Mouse (Mus musculus): ENCODE measurements around the gene Gm10799. TPM values are rescaled to one million over a fixed set of nuclear protein-coding genes. Genes with fewer than 3 reads are reported as not detected.

Gm10799 gene
- total and polyA plus RNA-seq, 2 experiments from 2014 or later, result not detected

GRCm38 (mm10) chr2:104038236-104038635 is 30.1 kb downstream of the Gm10799 start:
- WGBS, result 44% methylated on average over 2 of the region's 2 CpGs
- H3K36me3 ChIP-seq (ENCODE audit: insufficient read depth, low read length), result peaks cover 32% of the 10 kb centered on the region

GRCm38 (mm10) chr2:104036316-104036715 is 32.0 kb downstream of the Gm10799 start:
- Histone ChIP-seq H3K27me3 (ENCODE audit: insufficient read depth, low read length) (no peaks in the 10 kb centered on the region), H3K36me3 (ENCODE audit: insufficient read depth, low read length) (peaks cover 34% of the 10 kb centered on the region), H3K9ac (replicated peaks; ENCODE audit: low read length, poor library complexity, severe bottlenecking) (no peak overlapping the region), H3K4me1 (ENCODE audit: insufficient read depth, low read length) (no peaks in the 10 kb centered on the region), H3K27ac (ENCODE audit: low read depth, low read length) (no peak overlapping the region), H3K4me3 (ENCODE audit: low read depth, low read length) (no peak overlapping the region), H3K9me3 (ENCODE audit: low read length) (no peaks in the 10 kb centered on the region), H3K4me2 (ENCODE audit: low read depth, low read length, poor library complexity, severe bottlenecking) (no peak overlapping the region)
- no peak for TF ChIP-seq CTCF (IDR thresholded peaks at IDR 0.05)
- 77% methylated on average over 3 of the region's 3 CpGs for WGBS
- ATAC-seq (ENCODE audit: low FRiP score) (no peak), DNase-seq (ENCODE audit: low spot score) (no peak)

More at GRCm38 (mm10) chr2:104038236-104038635, 30.1 kb downstream of the Gm10799 start:
- H3K4me3 ChIP-seq (ENCODE audit: low read depth, low read length), result no peak overlapping the region
- no peak overlapping the region for H3K4me2 ChIP-seq (ENCODE audit: low read depth, low read length, poor library complexity, severe bottlenecking)
- DNase-seq (ENCODE audit: low spot score), result no peak
- no peaks in the 10 kb centered on the region for H3K9me3 ChIP-seq (ENCODE audit: low read length)
- no peak overlapping the region for H3K9ac ChIP-seq (replicated peaks; ENCODE audit: low read length, poor library complexity, severe bottlenecking)
- no peak for TF ChIP-seq CTCF (IDR thresholded peaks at IDR 0.05)
- no peak overlapping the region for H3K27ac ChIP-seq (ENCODE audit: low read depth, low read length)
- H3K4me1 ChIP-seq (ENCODE audit: insufficient read depth, low read length), result no peaks in the 10 kb centered on the region
- H3K27me3 ChIP-seq (ENCODE audit: insufficient read depth, low read length), result no peaks in the 10 kb centered on the region
- no peak for ATAC-seq (ENCODE audit: low FRiP score)

DNA sequence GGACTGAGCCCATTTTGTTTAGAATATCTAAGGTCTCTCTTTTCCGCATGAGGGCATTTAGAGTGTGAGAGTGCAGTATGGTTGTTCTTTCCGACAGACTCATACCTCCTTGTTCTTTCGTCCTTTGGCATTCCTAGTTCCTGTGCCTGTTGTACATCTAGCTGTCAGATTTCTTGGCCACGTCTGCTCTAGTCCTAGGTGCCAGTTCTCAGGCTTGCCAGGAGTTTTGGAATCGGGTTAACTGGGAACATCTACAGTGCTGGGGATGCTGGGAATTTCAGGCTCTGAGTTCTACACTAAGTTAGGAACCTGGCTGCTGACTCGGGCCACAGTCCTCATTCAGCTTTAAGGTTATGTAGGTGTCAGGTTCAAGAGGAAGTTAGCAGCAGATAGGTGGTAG is 32.8 kb downstream of the Gm10799 start:
- 86% methylated on average over 6 of the region's 6 CpGs for WGBS
- H3K27me3 ChIP-seq (ENCODE audit: insufficient read depth, low read length), result no peaks in the 10 kb centered on the region
- peaks cover 31% of the 10 kb centered on the region for H3K36me3 ChIP-seq (ENCODE audit: insufficient read depth, low read length)
- no peak overlapping the region for H3K4me3 ChIP-seq (ENCODE audit: low read depth, low read length)
- ATAC-seq (ENCODE audit: low FRiP score) (no peak), DNase-seq (ENCODE audit: low spot score) (no peak)
- H3K4me2 ChIP-seq (ENCODE audit: low read depth, low read length, poor library complexity, severe bottlenecking), result no peak overlapping the region
- no peaks in the 10 kb centered on the region for H3K9me3 ChIP-seq (ENCODE audit: low read length)
- H3K4me1 ChIP-seq (ENCODE audit: insufficient read depth, low read length), result no peaks in the 10 kb centered on the region
- no peak overlapping the region for H3K9ac ChIP-seq (replicated peaks; ENCODE audit: low read length, poor library complexity, severe bottlenecking)
- H3K27ac ChIP-seq (ENCODE audit: low read depth, low read length), result no peak overlapping the region
- TF ChIP-seq CTCF (IDR thresholded peaks at IDR 0.05), result no peak

GRCm38 (mm10) chr2:104034832-104035472 is 33.4 kb downstream of the Gm10799 start:
- peak; percentile 76 for DNase-seq (ENCODE audit: low spot score)
- Histone ChIP-seq H3K27me3 (ENCODE audit: insufficient read depth, low read length) (no peaks in the 10 kb centered on the region), H3K9ac (replicated peaks; ENCODE audit: low read length, poor library complexity, severe bottlenecking) (no peak overlapping the region), H3K4me2 (ENCODE audit: low read depth, low read length, poor library complexity, severe bottlenecking) (no peak overlapping the region), H3K27ac (ENCODE audit: low read depth, low read length) (no peak overlapping the region), H3K4me3 (ENCODE audit: low read depth, low read length) (no peak overlapping the region), H3K9me3 (ENCODE audit: low read length) (no peaks in the 10 kb centered on the region), H3K36me3 (ENCODE audit: insufficient read depth, low read length) (peaks cover 27% of the 10 kb centered on the region), H3K4me1 (ENCODE audit: insufficient read depth, low read length) (no peaks in the 10 kb centered on the region)
- no peak for ATAC-seq (ENCODE audit: low FRiP score)
- 33% methylated on average over 3 of the region's 3 CpGs for WGBS
- peak; percentile 93 for TF ChIP-seq CTCF (IDR thresholded peaks at IDR 0.05)

GRCm38 (mm10) chr2:104032056-104032455 is 36.3 kb downstream of the Gm10799 start:
- 89% methylated on average over 3 of the region's 3 CpGs for WGBS
- no peak for TF ChIP-seq CTCF (IDR thresholded peaks at IDR 0.05)
- no peak for DNase-seq (ENCODE audit: low spot score)
- Histone ChIP-seq H3K9ac (replicated peaks; ENCODE audit: low read length, poor library complexity, severe bottlenecking) (no peak overlapping the region), H3K4me3 (ENCODE audit: low read depth, low read length) (no peak overlapping the region), H3K27me3 (ENCODE audit: insufficient read depth, low read length) (no peaks in the 10 kb centered on the region), H3K9me3 (ENCODE audit: low read length) (no peaks in the 10 kb centered on the region), H3K36me3 (ENCODE audit: insufficient read depth, low read length) (peaks cover 21% of the 10 kb centered on the region), H3K27ac (ENCODE audit: low read depth, low read length) (no peak overlapping the region), H3K4me1 (ENCODE audit: insufficient read depth, low read length) (peaks cover 7% of the 10 kb centered on the region), H3K4me2 (ENCODE audit: low read depth, low read length, poor library complexity, severe bottlenecking) (no peak overlapping the region)
- ATAC-seq (ENCODE audit: low FRiP score), result no peak

GRCm38 (mm10) chr2:104030381-104030780 is 38.0 kb downstream of the Gm10799 start:
- H3K4me3 ChIP-seq (ENCODE audit: low read depth, low read length), result no peak overlapping the region
- ATAC-seq (ENCODE audit: low FRiP score) (no peak), DNase-seq (ENCODE audit: low spot score) (no peak)
- H3K27me3 ChIP-seq (ENCODE audit: insufficient read depth, low read length), result no peaks in the 10 kb centered on the region
- no peak overlapping the region for H3K27ac ChIP-seq (ENCODE audit: low read depth, low read length)
- H3K9me3 ChIP-seq (ENCODE audit: low read length), result no peaks in the 10 kb centered on the region
- WGBS, result 92% methylated on average over 3 of the region's 3 CpGs
- H3K36me3 ChIP-seq (ENCODE audit: insufficient read depth, low read length), result peaks cover 13% of the 10 kb centered on the region
- no peak overlapping the region for H3K4me2 ChIP-seq (ENCODE audit: low read depth, low read length, poor library complexity, severe bottlenecking)
- no peak for TF ChIP-seq CTCF (IDR thresholded peaks at IDR 0.05)
- H3K4me1 ChIP-seq (ENCODE audit: insufficient read depth, low read length), result peaks cover 7% of the 10 kb centered on the region
- no peak overlapping the region for H3K9ac ChIP-seq (replicated peaks; ENCODE audit: low read length, poor library complexity, severe bottlenecking)
